Mouse (Mus musculus) ES-E14 (cell line): Measurements from ENCODE around the gene Nfkb1. TPM values are rescaled to one million over a fixed set of nuclear protein-coding genes. Genes with fewer than 3 reads are reported as not detected.

Experiments
- DNase-seq: peaks from one replicate; pipeline ENCODE4 v3.0.0-alpha.2; 2013; ENCODE audit warnings: low read depth, low spot score
- H3K27ac ChIP-seq: 2 replicates; pipeline ENCODE4 v1.5.1; 2012; ENCODE audit warnings: low read depth, mild to moderate bottlenecking, low read length, moderate library complexity, mixed read lengths; ENCODE audit not compliant: poor library complexity, insufficient read depth, severe bottlenecking
- H3K36me3 ChIP-seq: 2 replicates; pipeline ENCODE4 v1.6.1; 2012; ENCODE audit warnings: mild to moderate bottlenecking, low read length, moderate library complexity, mixed read lengths; ENCODE audit not compliant: control insufficient read depth, poor library complexity, insufficient read depth, severe bottlenecking
- H3K4me1 ChIP-seq, 2 experiments: fragments of 150-350 bp in 1 of 2; sonication (generic) in 1 of 2; 2 replicates each; pipeline ENCODE4 v1.6.1; 2012; ENCODE audit warnings: low read length in 2 of 2, mild to moderate bottlenecking in 1 of 2, mixed read lengths in 1 of 2; ENCODE audit not compliant: control insufficient read depth in 2 of 2, insufficient read depth in 2 of 2, poor library complexity in 1 of 2
- H3K4me3 ChIP-seq, 2 experiments: fragments of 150-350 bp in 1 of 2; sonication (generic) in 1 of 2; 2 replicates each; pipeline ENCODE4 v1.5.1; 2012; ENCODE audit warnings: low read length in 2 of 2, low read depth in 1 of 2, mild to moderate bottlenecking in 1 of 2, mixed read lengths in 1 of 2; ENCODE audit not compliant: insufficient read depth in 1 of 2, poor library complexity in 1 of 2, severe bottlenecking in 1 of 2
- H3K9ac ChIP-seq: 2 replicates; pipeline ENCODE4 v1.6.1; 2012; ENCODE audit warnings: low read depth, mild to moderate bottlenecking, low read length, mixed read lengths; ENCODE audit not compliant: poor library complexity, insufficient read depth, severe bottlenecking
- H3K9me3 ChIP-seq: fragments of 150-350 bp; sonication (generic); 2 replicates; pipeline ENCODE4 v1.6.1; 2012; ENCODE audit warnings: low read depth, mild to moderate bottlenecking, low read length; ENCODE audit not compliant: control insufficient read depth, insufficient read depth
- CHD2 ChIP-seq: IDR thresholded peaks from 2 replicates; pipeline ENCODE4 v1.6.1; 2014; ENCODE audit warnings: mild to moderate bottlenecking, low read depth, low read length, inconsistent platforms
- HCFC1 ChIP-seq: IDR thresholded peaks from 2 replicates; pipeline ENCODE4 v1.6.1; 2012; ENCODE audit warnings: low read length, inconsistent platforms, borderline replicate concordance; ENCODE audit not compliant: insufficient read depth
- MAFK ChIP-seq: IDR thresholded peaks from 2 replicates; pipeline ENCODE4 v1.6.1; 2014; ENCODE audit warnings: mild to moderate bottlenecking, low read depth, low read length, inconsistent platforms; ENCODE audit not compliant: insufficient read depth
- ZC3H11A ChIP-seq: IDR thresholded peaks from 2 replicates; pipeline ENCODE4 v1.6.1; 2012; ENCODE audit warnings: low read depth, mild to moderate bottlenecking, inconsistent platforms, low read length, borderline replicate concordance
- ZNF384 ChIP-seq: IDR thresholded peaks from 2 replicates; pipeline ENCODE4 v1.6.1; 2012; ENCODE audit warnings: low read depth, low read length, inconsistent platforms
- in situ Hi-C, 2 experiments: fragments of 600-800 bp; cut with MboI; formaldehyde crosslinking; loops; one replicate each; pipeline ENCODE4 v1.15.1; 2025; ENCODE audit warnings: low sequenced_read_pairs in 2 of 2, inconsistent platforms in 1 of 2; ENCODE audit not compliant: unreplicated experiment in 2 of 2
- total RNA-seq: library from RNA; depleted of rRNA; stranded (reverse); fragments of 300-350 nt; gene quantifications from 2 replicates; pipeline ENCODE4 v1.2.3, GENCODE M21; 2012

Gene Nfkb1
- total RNA-seq, 1 experiment = 35.0 TPM

DNA sequence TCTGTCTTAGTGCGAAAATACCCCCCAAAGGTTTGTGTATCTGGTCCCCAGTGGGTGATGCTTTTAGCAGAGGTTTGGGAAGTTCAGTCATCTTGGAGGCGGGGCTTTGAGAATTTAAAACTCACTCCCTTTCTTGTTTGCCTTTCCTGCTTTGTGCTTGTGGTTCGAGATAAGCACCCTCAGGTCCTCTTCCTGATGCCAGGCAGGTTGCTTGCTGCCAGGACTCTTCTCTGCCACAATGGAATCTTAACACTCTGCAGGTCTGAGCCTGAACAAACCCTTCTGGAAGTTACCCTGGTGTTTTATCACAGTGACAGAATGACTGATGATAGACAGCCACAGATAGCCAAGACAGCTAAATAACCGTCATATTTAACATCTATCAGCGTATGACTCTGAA is 122.7 kb downstream of the Nfkb1 start:
- in situ Hi-C loops = no loop called here
- no peak overlapping the region for H3K27ac ChIP-seq
- peaks cover 39% of the 10 kb centered on the region for H3K36me3 ChIP-seq
- H3K4me1 ChIP-seq = peaks cover 12% of the 10 kb centered on the region in 2 experiments; a peak in 2 of 4 replicates
- no peak overlapping the region for H3K9ac ChIP-seq
- no peak for DNase-seq
- H3K9me3 ChIP-seq = no peaks in the 10 kb centered on the region
- no peak overlapping the region for H3K4me3 ChIP-seq
- TF ChIP-seq MAFK (no peak), HCFC1 (no peak), ZNF384 (no peak), CHD2 (no peak)

DNA sequence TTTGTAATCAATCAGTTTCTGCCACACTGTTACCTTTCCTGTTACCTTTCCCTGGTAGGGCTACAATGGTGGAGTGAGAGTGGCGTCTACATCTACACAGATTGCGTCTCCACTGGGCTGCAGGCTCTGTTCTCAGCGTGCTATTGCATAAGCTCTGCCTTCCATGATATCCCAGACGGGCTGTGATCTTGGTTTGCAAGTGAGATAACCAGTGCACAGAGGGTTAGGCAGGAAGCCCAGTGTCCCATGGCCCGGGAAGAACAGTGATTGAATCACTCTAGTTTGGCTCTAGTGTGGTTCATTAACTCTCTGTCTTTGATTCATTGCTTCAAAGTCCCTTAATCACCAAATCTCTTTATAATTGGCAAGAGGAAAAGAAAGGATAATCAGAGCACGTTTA is 123.5 kb downstream of the Nfkb1 start:
- in situ Hi-C loops = no loop called here
- TF ChIP-seq ZC3H11A (no peak), MAFK (no peak), ZNF384 (no peak), CHD2 (no peak)
- no peaks in the 10 kb centered on the region for H3K9me3 ChIP-seq
- H3K4me3 ChIP-seq = no peak overlapping the region
- no peak overlapping the region for H3K9ac ChIP-seq
- no peak overlapping the region for H3K27ac ChIP-seq
- peaks cover 8 to 15% of the 10 kb centered on the region in 2 experiments; a peak in 3 of 4 replicates for H3K4me1 ChIP-seq
- DNase-seq = no peak
- H3K36me3 ChIP-seq = peaks cover 47% of the 10 kb centered on the region

DNA sequence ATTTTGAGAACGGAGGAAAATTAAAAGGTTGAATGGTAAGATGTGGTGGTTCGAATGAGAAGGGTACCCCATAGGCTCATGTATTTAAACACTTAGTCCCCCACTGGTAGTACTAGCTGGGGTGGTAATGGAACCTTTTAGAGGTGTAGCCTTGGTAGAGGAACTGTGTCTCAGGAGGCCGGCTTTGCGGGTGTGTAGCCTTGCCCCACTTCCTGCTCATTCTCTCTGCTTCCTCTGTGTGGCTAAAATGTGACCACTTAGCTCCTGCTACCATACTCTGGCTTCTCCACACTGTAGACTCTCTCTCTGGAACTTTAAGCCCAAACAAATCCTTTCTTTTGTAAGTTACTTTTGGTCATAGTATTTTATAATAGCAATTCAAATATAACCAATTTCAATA is 126.0 kb downstream of the Nfkb1 start:
- in situ Hi-C loops = no loop called here
- TF ChIP-seq CHD2 (no peak), ZC3H11A (no peak), ZNF384 (no peak), MAFK (no peak), HCFC1 (no peak)

DNA sequence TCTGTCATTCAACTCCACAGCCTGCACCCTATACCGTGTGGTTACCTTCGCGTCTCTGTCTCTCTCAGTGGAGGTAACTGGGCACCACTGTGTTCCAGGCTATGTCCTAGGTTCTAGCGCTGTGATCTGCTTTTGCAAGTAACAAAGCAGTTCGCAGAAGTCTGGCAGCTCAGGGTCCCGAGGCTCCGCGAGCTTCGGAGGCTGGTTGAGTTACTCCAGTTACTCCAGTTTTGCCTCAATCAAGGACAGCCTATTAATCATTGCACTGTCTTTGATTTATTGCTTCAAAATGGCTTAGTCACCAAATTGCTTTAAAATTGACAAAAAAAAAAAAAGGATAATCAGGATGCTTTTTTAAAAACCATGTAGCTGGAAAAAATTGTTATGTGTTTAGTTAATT is 126.6 kb downstream of the Nfkb1 start:
- Histone ChIP-seq H3K9me3 (no peaks in the 10 kb centered on the region), H3K27ac (no peak overlapping the region), H3K36me3 (peaks cover 38% of the 10 kb centered on the region), H3K4me1 (peaks cover 6 to 11% of the 10 kb centered on the region in 2 experiments; a peak in 3 of 4 replicates), H3K9ac (no peak overlapping the region), H3K4me3 (no peak overlapping the region)
- in situ Hi-C loops = no loop called here
- no peak for DNase-seq
- TF ChIP-seq CHD2 (no peak), ZC3H11A (no peak), ZNF384 (no peak), MAFK (no peak), HCFC1 (no peak)

More for the DNA sequence above, 126.0 kb downstream of the Nfkb1 start:
- Histone ChIP-seq H3K9me3 (no peaks in the 10 kb centered on the region), H3K4me1 (peaks cover 6 to 11% of the 10 kb centered on the region in 2 experiments; a peak in 3 of 4 replicates), H3K4me3 (no peak overlapping the region), H3K9ac (no peak overlapping the region), H3K36me3 (peaks cover 40% of the 10 kb centered on the region), H3K27ac (no peak overlapping the region; the same call in 1 of the 2 replicates)
- no peak for DNase-seq

GRCm38 (mm10) chr3:135563163-135563689 is 128.1 kb downstream of the Nfkb1 start:
- peak overlapping the region; percentile 71; the same call in 1 of the 2 replicates for H3K27ac ChIP-seq
- H3K4me3 ChIP-seq = no peak overlapping the region; a peak in 1 of 4 replicates
- TF ChIP-seq MAFK (no peak), ZC3H11A (no peak), HCFC1 (no peak), ZNF384 (no peak), CHD2 (no peak)
- peak overlapping the region; percentile 48; the same call in 1 of the 2 replicates for H3K9ac ChIP-seq
- H3K9me3 ChIP-seq = no peaks in the 10 kb centered on the region
- H3K4me1 ChIP-seq = peaks cover 6 to 11% of the 10 kb centered on the region in 2 experiments; a peak in 3 of 4 replicates
- in situ Hi-C loops = no loop called here
- peaks cover 40% of the 10 kb centered on the region for H3K36me3 ChIP-seq
- DNase-seq = no peak
